Mouse (Mus musculus) forebrain, embryonic 15.5 days (tissue): Measurements from ENCODE around the gene Ebf1. TPM values are rescaled to one million over a fixed set of nuclear protein-coding genes. Genes with fewer than 3 reads are reported as not detected.

Experiments
- ATAC-seq: fragments of 200-750 bp; cut with Nextera tagmentation; replicated peaks from 2 replicates; pipeline ENCODE4 v1.8.0; 2017; ENCODE audit warnings: mild to moderate bottlenecking, moderate TSS enrichment, moderate library complexity
- H3K27ac ChIP-seq: fragments of 300-500 bp; sonication (generic); replicated peaks from 2 replicates; pipeline ENCODE4 v1.5.1; 2015; ENCODE audit warnings: mild to moderate bottlenecking, inconsistent platforms
- H3K27me3 ChIP-seq: fragments of 300-500 bp; sonication (generic); 2 replicates; pipeline ENCODE4 v1.6.1; 2015; ENCODE audit warnings: inconsistent platforms
- H3K36me3 ChIP-seq: fragments of 300-500 bp; sonication (generic); 2 replicates; pipeline ENCODE4 v1.6.1; 2015; ENCODE audit warnings: mild to moderate bottlenecking, inconsistent platforms
- H3K4me1 ChIP-seq: fragments of 300-500 bp; sonication (generic); 2 replicates; pipeline ENCODE4 v1.6.1; 2015; ENCODE audit warnings: inconsistent platforms
- H3K4me2 ChIP-seq: fragments of 300-500 bp; sonication (generic); replicated peaks from 2 replicates; pipeline ENCODE4 v1.6.1; 2015; ENCODE audit warnings: mild to moderate bottlenecking, inconsistent platforms
- H3K4me3 ChIP-seq: fragments of 300-500 bp; sonication (generic); 2 replicates; pipeline ENCODE4 v1.5.1; 2015; ENCODE audit warnings: mild to moderate bottlenecking, inconsistent platforms
- H3K9ac ChIP-seq: fragments of 300-500 bp; sonication (generic); replicated peaks from 2 replicates; pipeline ENCODE4 v1.6.1; 2015; ENCODE audit warnings: mild to moderate bottlenecking, inconsistent platforms
- H3K9me3 ChIP-seq: fragments of 300-500 bp; sonication (generic); 2 replicates; pipeline ENCODE4 v1.6.1; 2016; ENCODE audit warnings: inconsistent platforms
- WGBS: fragments of 180-500 bp; shearing (Covaris S2); methylation state at CpG from one replicate; pipeline ENCODE4 v1.1.7; 2015; ENCODE audit warnings: mixed read lengths; 5-methylcytosine and 5-hydroxymethylcytosine counted together
- polyA plus RNA-seq: library from polyadenylated mRNA; unstranded; fragments of >200 nt; fragmentation: Nextera tagmentation; extraction: Ambion mirVana; gene quantifications from 2 replicates; pipeline ENCODE4 v1.2.1, GENCODE M21; 2015

Ebf1 gene
- polyA plus RNA-seq, 1 experiment from 2014 or later, result 35.6 TPM

- H3K27me3 ChIP-seq, result peaks cover 9% of the 10 kb centered on the region; the same call in 1 of the 2 replicates
- ATAC-seq, result no peak
These were observed 93.7 kb downstream of the Ebf1 start for GRCm38 (mm10) chr11:44710861-44711260.

GRCm38 (mm10) chr11:44714188-44714587, 97.1 kb downstream of the Ebf1 start:
- no peak overlapping the region for H3K4me2 ChIP-seq
- H3K27ac ChIP-seq, result no peak overlapping the region
- peaks cover 6% of the 10 kb centered on the region; the same call in 1 of the 2 replicates for H3K27me3 ChIP-seq
- H3K9me3 ChIP-seq, result no peaks in the 10 kb centered on the region
- H3K9ac ChIP-seq, result no peak overlapping the region
- 90% methylated on average over 5 of the region's 5 CpGs for WGBS
- H3K4me1 ChIP-seq, result no peaks in the 10 kb centered on the region
- H3K4me3 ChIP-seq, result no peak overlapping the region
- ATAC-seq, result no peak
- H3K36me3 ChIP-seq, result no peaks in the 10 kb centered on the region

More at GRCm38 (mm10) chr11:44710861-44711260, 93.7 kb downstream of the Ebf1 start:
- H3K9me3 ChIP-seq, result no peaks in the 10 kb centered on the region
- no peak overlapping the region for H3K27ac ChIP-seq
- H3K36me3 ChIP-seq, result no peaks in the 10 kb centered on the region
- H3K9ac ChIP-seq, result no peak overlapping the region
- H3K4me3 ChIP-seq, result no peak overlapping the region
- H3K4me1 ChIP-seq, result peaks cover 5% of the 10 kb centered on the region; the same call in 1 of the 2 replicates
- H3K4me2 ChIP-seq, result no peak overlapping the region

GRCm38 (mm10) chr11:44715776-44716175, 98.7 kb downstream of the Ebf1 start:
- H3K4me3 ChIP-seq, result no peak overlapping the region
- H3K27me3 ChIP-seq, result peaks cover 6% of the 10 kb centered on the region; the same call in 1 of the 2 replicates
- H3K9me3 ChIP-seq, result no peaks in the 10 kb centered on the region
- no peak for ATAC-seq
- no peak overlapping the region for H3K9ac ChIP-seq
- 43% methylated on average over 4 of the region's 4 CpGs for WGBS
- no peak overlapping the region for H3K4me2 ChIP-seq
- H3K36me3 ChIP-seq, result no peaks in the 10 kb centered on the region
- no peaks in the 10 kb centered on the region for H3K4me1 ChIP-seq
- H3K27ac ChIP-seq, result no peak overlapping the region

- H3K9ac ChIP-seq, result no peak overlapping the region
- no peak for ATAC-seq
- no peak overlapping the region for H3K27ac ChIP-seq
- peaks cover 6% of the 10 kb centered on the region; the same call in 1 of the 2 replicates for H3K27me3 ChIP-seq
- WGBS, result 43% methylated on average over 6 of the region's 6 CpGs
- H3K9me3 ChIP-seq, result no peaks in the 10 kb centered on the region
- H3K4me2 ChIP-seq, result no peak overlapping the region
- no peaks in the 10 kb centered on the region for H3K4me1 ChIP-seq
- H3K36me3 ChIP-seq, result no peaks in the 10 kb centered on the region
- H3K4me3 ChIP-seq, result no peak overlapping the region
These were observed 99.8 kb downstream of the Ebf1 start for GRCm38 (mm10) chr11:44716928-44717327.

- Histone ChIP-seq H3K36me3 (no peaks in the 10 kb centered on the region), H3K27ac (no peak overlapping the region), H3K4me1 (no peaks in the 10 kb centered on the region), H3K27me3 (peaks cover 6% of the 10 kb centered on the region; the same call in 1 of the 2 replicates), H3K4me2 (no peak overlapping the region), H3K9ac (no peak overlapping the region), H3K9me3 (no peaks in the 10 kb centered on the region), H3K4me3 (no peak overlapping the region)
- ATAC-seq, result no peak
- 82% methylated on average over 7 of the region's 7 CpGs for WGBS
These were observed 100.5 kb downstream of the Ebf1 start for GRCm38 (mm10) chr11:44717636-44718035.

GRCm38 (mm10) chr11:44721976-44722375, 104.9 kb downstream of the Ebf1 start:
- no peak overlapping the region for H3K4me3 ChIP-seq
- no peak overlapping the region for H3K9ac ChIP-seq
- no peaks in the 10 kb centered on the region for H3K4me1 ChIP-seq
- no peaks in the 10 kb centered on the region for H3K9me3 ChIP-seq
- 92% methylated on average over 4 of the region's 4 CpGs for WGBS
- ATAC-seq, result no peak
- no peak overlapping the region for H3K27ac ChIP-seq
- no peaks in the 10 kb centered on the region for H3K36me3 ChIP-seq
- no peak overlapping the region for H3K4me2 ChIP-seq
- peaks cover 15% of the 10 kb centered on the region; the same call in 1 of the 2 replicates for H3K27me3 ChIP-seq

GRCm38 (mm10) chr11:44723950-44724502, 106.9 kb downstream of the Ebf1 start:
- H3K9ac ChIP-seq, result no peak overlapping the region
- WGBS, result 93% methylated on average over 6 of the region's 6 CpGs

GRCm38 (mm10) chr11:44725732-44726131, 108.6 kb downstream of the Ebf1 start:
- ATAC-seq, result no peak
- WGBS, result 91% methylated on average over 5 of the region's 5 CpGs
- no peak overlapping the region for H3K9ac ChIP-seq

More at GRCm38 (mm10) chr11:44723950-44724502, 106.9 kb downstream of the Ebf1 start:
- Histone ChIP-seq H3K27me3 (peaks cover 15% of the 10 kb centered on the region; the same call in 1 of the 2 replicates), H3K27ac (no peak overlapping the region), H3K9me3 (no peaks in the 10 kb centered on the region), H3K4me2 (no peak overlapping the region), H3K36me3 (no peaks in the 10 kb centered on the region), H3K4me1 (no peaks in the 10 kb centered on the region), H3K4me3 (no peak overlapping the region)
- no peak for ATAC-seq

GRCm38 (mm10) chr11:44727376-44727775, 110.3 kb downstream of the Ebf1 start:
- Histone ChIP-seq H3K9ac (no peak overlapping the region), H3K9me3 (no peaks in the 10 kb centered on the region), H3K36me3 (no peaks in the 10 kb centered on the region), H3K4me1 (no peaks in the 10 kb centered on the region), H3K4me2 (no peak overlapping the region), H3K27ac (no peak overlapping the region), H3K4me3 (no peak overlapping the region), H3K27me3 (peaks cover 15% of the 10 kb centered on the region; the same call in 1 of the 2 replicates)
- 76% methylated on average over 3 of the region's 3 CpGs for WGBS
- ATAC-seq, result no peak

More at GRCm38 (mm10) chr11:44725732-44726131, 108.6 kb downstream of the Ebf1 start:
- Histone ChIP-seq H3K27ac (no peak overlapping the region), H3K4me1 (no peaks in the 10 kb centered on the region), H3K4me2 (no peak overlapping the region), H3K4me3 (no peak overlapping the region), H3K36me3 (no peaks in the 10 kb centered on the region), H3K27me3 (peaks cover 15% of the 10 kb centered on the region; the same call in 1 of the 2 replicates), H3K9me3 (no peaks in the 10 kb centered on the region)

GRCm38 (mm10) chr11:44727821-44728220, 110.7 kb downstream of the Ebf1 start:
- Histone ChIP-seq H3K4me3 (no peak overlapping the region), H3K9ac (no peak overlapping the region), H3K9me3 (no peaks in the 10 kb centered on the region), H3K27me3 (peaks cover 15% of the 10 kb centered on the region; the same call in 1 of the 2 replicates), H3K4me2 (no peak overlapping the region), H3K36me3 (no peaks in the 10 kb centered on the region), H3K4me1 (no peaks in the 10 kb centered on the region), H3K27ac (no peak overlapping the region)
- ATAC-seq, result no peak
- 72% methylated on average over 2 of the region's 2 CpGs for WGBS

- H3K36me3 ChIP-seq, result no peaks in the 10 kb centered on the region
- H3K27me3 ChIP-seq, result peaks cover 15% of the 10 kb centered on the region; the same call in 1 of the 2 replicates
- H3K9ac ChIP-seq, result no peak overlapping the region
- H3K4me1 ChIP-seq, result no peaks in the 10 kb centered on the region
- no peaks in the 10 kb centered on the region for H3K9me3 ChIP-seq
- no peak overlapping the region for H3K4me2 ChIP-seq
- no peak overlapping the region for H3K27ac ChIP-seq
- no peak overlapping the region for H3K4me3 ChIP-seq
- 71% methylated on average over 2 of the region's 2 CpGs for WGBS
- no peak for ATAC-seq
These were observed 111.2 kb downstream of the Ebf1 start for GRCm38 (mm10) chr11:44728271-44728670.

- 81% methylated on average over 4 of the region's 4 CpGs for WGBS
These were observed 112.8 kb downstream of the Ebf1 start for GRCm38 (mm10) chr11:44729931-44730330.

GRCm38 (mm10) chr11:44731763-44732162, 114.6 kb downstream of the Ebf1 start:
- Histone ChIP-seq H3K9me3 (no peaks in the 10 kb centered on the region), H3K27ac (no peak overlapping the region), H3K27me3 (0 out of 2 replicates have a peak, but pooled peaks cover under 1% of the 10 kb centered on the region), H3K4me1 (no peaks in the 10 kb centered on the region), H3K9ac (no peak overlapping the region), H3K36me3 (no peaks in the 10 kb centered on the region), H3K4me3 (no peak overlapping the region), H3K4me2 (no peak overlapping the region)
- no peak for ATAC-seq
- 71% methylated on average over 2 of the region's 2 CpGs for WGBS

More at GRCm38 (mm10) chr11:44729931-44730330, 112.8 kb downstream of the Ebf1 start:
- Histone ChIP-seq H3K4me3 (no peak overlapping the region), H3K4me2 (no peak overlapping the region), H3K36me3 (no peaks in the 10 kb centered on the region), H3K4me1 (no peaks in the 10 kb centered on the region), H3K27me3 (peaks cover 9% of the 10 kb centered on the region; the same call in 1 of the 2 replicates), H3K9ac (no peak overlapping the region), H3K9me3 (no peaks in the 10 kb centered on the region), H3K27ac (no peak overlapping the region)
- no peak for ATAC-seq
